In the genomic region with DNA sequence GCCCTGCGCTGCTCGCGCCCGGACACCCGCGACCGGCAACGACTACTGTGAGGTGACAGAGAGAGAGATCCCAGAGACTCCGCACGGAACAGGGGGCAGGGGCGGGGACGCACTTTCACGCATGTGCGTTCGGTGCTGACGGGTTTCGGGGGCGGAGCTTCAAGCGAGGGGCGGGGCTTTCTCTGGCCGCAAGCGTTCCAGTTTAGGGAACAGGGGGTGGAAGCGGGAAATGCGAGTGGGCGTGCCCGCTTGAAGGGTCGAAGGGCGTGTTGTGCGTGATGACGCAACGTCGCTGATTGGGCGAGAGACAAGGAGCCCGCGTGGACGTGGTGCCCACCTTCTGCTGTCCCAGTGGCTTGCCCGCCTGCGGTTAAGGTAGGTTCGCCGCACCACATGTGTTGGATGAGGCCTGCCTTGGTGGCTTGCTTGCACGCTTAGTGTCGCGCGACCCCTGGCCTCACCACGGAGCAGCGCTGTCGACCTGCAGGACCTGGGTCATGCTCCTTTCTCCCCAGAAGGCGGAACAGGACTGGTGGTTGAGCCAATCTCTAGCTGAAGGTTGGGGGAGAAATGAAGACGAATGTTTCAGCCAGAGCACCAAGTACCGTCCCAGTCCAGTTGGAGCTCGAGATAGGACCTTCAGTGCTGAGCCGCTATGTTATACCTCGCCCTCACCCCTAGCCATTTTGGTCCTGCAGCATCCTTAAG, we compare ENCODE assay signal across 8 mouse cellular contexts. TPM values are rescaled to one million over a fixed set of nuclear protein-coding genes. Genes with fewer than 3 reads are reported as not detected.
DNase-seq lines count a peak whose midpoint lies in the region; ATAC-seq and TF ChIP-seq lines count a peak whose summit lies in the region.

No protein-coding gene starts in this region.

- no peaks in the 10 kb centered on the region for H3K27me3 ChIP-seq in heart, embryonic 15.5 days
- H3K27me3 ChIP-seq in liver, embryonic 14.5 days (ENCODE audit: control insufficient read depth, insufficient read depth, low read length): no peaks in the 10 kb centered on the region
- no peaks in the 10 kb centered on the region for H3K27me3 ChIP-seq in neural tube, embryonic 11.5 days (ENCODE audit: control insufficient read depth, insufficient read depth, low read length)
- no peaks in the 10 kb centered on the region for H3K27me3 ChIP-seq in stomach, postnatal 0 days (ENCODE audit: control insufficient read depth, insufficient read depth, low read length)

- no peak for TF ChIP-seq EP300 in liver, embryonic 14.5 days (IDR thresholded peaks at IDR 0.05; ENCODE audit: low read depth)
- TF ChIP-seq EP300 in stomach, postnatal 0 days (optimal IDR thresholded peaks at IDR 0.05): no peak

- peak overlapping the region; percentile 83 for H3K4me2 ChIP-seq in heart, embryonic 15.5 days
- peak overlapping the region; percentile 89 for H3K4me2 ChIP-seq in liver, embryonic 14.5 days (ENCODE audit: low read depth)
- H3K4me2 ChIP-seq in neural tube, embryonic 11.5 days (ENCODE audit: low read depth): peak overlapping the region; percentile 78
- H3K4me2 ChIP-seq in stomach, postnatal 0 days (replicated peaks; ENCODE audit: low read depth): peak overlapping the region; percentile 98

- peaks cover 8% of the 10 kb centered on the region; the same call in 1 of the 2 replicates for H3K36me3 ChIP-seq in heart, embryonic 15.5 days
- peaks cover 8% of the 10 kb centered on the region for H3K36me3 ChIP-seq in liver, embryonic 14.5 days (replicated peaks; ENCODE audit: control insufficient read depth, insufficient read depth, low read depth)
- no peaks in the 10 kb centered on the region for H3K36me3 ChIP-seq in neural tube, embryonic 11.5 days (ENCODE audit: control insufficient read depth, insufficient read depth, low read length)
- H3K36me3 ChIP-seq in stomach, postnatal 0 days (ENCODE audit: control insufficient read depth, insufficient read depth, low read length): peaks cover 2% of the 10 kb centered on the region; the same call in 1 of the 2 replicates

- H3K4me1 ChIP-seq in heart, embryonic 15.5 days (replicated peaks): peaks cover 22% of the 10 kb centered on the region
- H3K4me1 ChIP-seq in liver, embryonic 14.5 days (replicated peaks; ENCODE audit: control insufficient read depth in 2 of 2, insufficient read depth in 2 of 2, low read length in 1 of 2): peaks cover 2 to 20% of the 10 kb centered on the region in 2 experiments
- H3K4me1 ChIP-seq in neural tube, embryonic 11.5 days (ENCODE audit: control insufficient read depth, insufficient read depth, low read length): peaks cover 6% of the 10 kb centered on the region
- H3K4me1 ChIP-seq in stomach, postnatal 0 days (replicated peaks; ENCODE audit: control insufficient read depth, insufficient read depth): 0 out of 2 replicates have a peak, but pooled peaks cover 4% of the 10 kb centered on the region

- H3K9me3 ChIP-seq in heart, embryonic 15.5 days (replicated peaks): no peaks in the 10 kb centered on the region
- no peaks in the 10 kb centered on the region for H3K9me3 ChIP-seq in liver, embryonic 14.5 days (ENCODE audit: control insufficient read depth, low read length)
- H3K9me3 ChIP-seq in neural tube, embryonic 11.5 days (ENCODE audit: control insufficient read depth, low read length): no peaks in the 10 kb centered on the region
- no peaks in the 10 kb centered on the region for H3K9me3 ChIP-seq in stomach, postnatal 0 days (ENCODE audit: control insufficient read depth, low read length)

- peak overlapping the region; percentile 81 for H3K27ac ChIP-seq in heart, embryonic 15.5 days
- peak overlapping the region; percentile 83 for H3K27ac ChIP-seq in liver, embryonic 14.5 days
- peak overlapping the region; percentile 51 for H3K27ac ChIP-seq in neural tube, embryonic 11.5 days (ENCODE audit: low read depth, low read length)
- peak overlapping the region; percentile 75 for H3K27ac ChIP-seq in stomach, postnatal 0 days (replicated peaks)

- peak overlapping the region; percentile 81 for H3K9ac ChIP-seq in heart, embryonic 15.5 days
- H3K9ac ChIP-seq in liver, embryonic 14.5 days (replicated peaks): peak overlapping the region; percentile 87
- peak overlapping the region; percentile 86 for H3K9ac ChIP-seq in neural tube, embryonic 11.5 days (ENCODE audit: low read length)
- peak overlapping the region; percentile 73 for H3K9ac ChIP-seq in stomach, postnatal 0 days (ENCODE audit: low read length)

- peak; percentile 58 for TF ChIP-seq CTCF in liver, embryonic 14.5 days (IDR thresholded peaks at IDR 0.05; ENCODE audit: low read depth)
- TF ChIP-seq CTCF in stomach, postnatal 0 days (IDR thresholded peaks at IDR 0.05; ENCODE audit: low read depth): peak; percentile 42

- peak overlapping the region; percentile 80 for H3K4me3 ChIP-seq in heart, embryonic 15.5 days
- peak overlapping the region; percentile 78 to 84 for H3K4me3 ChIP-seq in liver, embryonic 14.5 days (ENCODE audit: insufficient read depth in 1 of 2, low read depth in 2 of 2, low read length in 2 of 2)
- peak overlapping the region; percentile 78 for H3K4me3 ChIP-seq in neural tube, embryonic 11.5 days (ENCODE audit: low read depth, low read length)
- peak overlapping the region; percentile 86 for H3K4me3 ChIP-seq in stomach, postnatal 0 days (ENCODE audit: low read depth, low read length)

- WGBS in heart, embryonic 15.5 days: under 1% methylated on average over 53 of the region's 53 CpGs
- WGBS in liver, embryonic 14.5 days (ENCODE audit: insufficient replicate concordance): under 1% methylated on average over 52 of the region's 53 CpGs
- under 1% methylated on average over 53 of the region's 53 CpGs for WGBS in neural tube, embryonic 11.5 days
- under 1% methylated on average over 52 of the region's 53 CpGs for WGBS in stomach, postnatal 0 days

- DNase-seq in c-Kit-negative CD71-positive TER-119-positive erythroid progenitor cells, embryonic 14.5 days (ENCODE audit: low read depth, low spot score): peak; percentile 98
- peak; percentile 96 for DNase-seq in fibroblast of lung, adult 2 months (ENCODE audit: low read depth)
- peak; percentile 99 to 100 for DNase-seq in kidney, postnatal 25 days
- DNase-seq in liver, embryonic 14.5 days (ENCODE audit: low read depth in 3 of 3, low spot score in 3 of 3): peak; percentile 98
- peak; percentile 99 for DNase-seq in neural tube, embryonic 11.5 days (ENCODE audit: low spot score)
- peak; percentile 99 for DNase-seq in stomach, postnatal 0 days (ENCODE audit: low spot score)

- ATAC-seq in CD4-positive, CD25-positive, alpha-beta regulatory T cell, adult 4 months: peak; percentile 89
- ATAC-seq in heart, embryonic 15.5 days (replicated peaks; ENCODE audit: insufficient number of reproducible peaks, insufficient read depth, low FRiP score, low read depth): peak; percentile 96
- ATAC-seq in liver, embryonic 14.5 days (ENCODE audit: insufficient read depth): peak; percentile 97
- peak; percentile 94 for ATAC-seq in neural tube, embryonic 11.5 days (ENCODE audit: insufficient read depth, low FRiP score, low TSS enrichment)
- ATAC-seq in stomach, postnatal 0 days (ENCODE audit: low FRiP score, low TSS enrichment): peak; percentile 93

RNA-seq across cellular contexts. Expression of a gene that starts 17.4 kb away (rescaled TPM):
- 10 to 100 TPM in 1 of 2 experiments, 1 to 10 TPM in 1; 7.8 to 10.2 TPM for polyA plus RNA-seq in CD4-positive, CD25-positive, alpha-beta regulatory T cell, adult 4 months (2017; shearing (Covaris generic))
- polyA plus RNA-seq in heart, embryonic 15.5 days (2015; fragmentation: Nextera tagmentation; extraction: Ambion mirVana): 16.8 and 26.9 TPM in 2 replicates
- polyA plus RNA-seq in liver, embryonic 14.5 days (2012; rRNA removed): 8.3 and 9.3 TPM in 2 replicates
- 8.6 and 11.3 TPM in 2 replicates for polyA plus RNA-seq in liver, embryonic 14.5 days (2014; fragmentation: Nextera tagmentation; extraction: Ambion mirVana)
- 39.8 and 45.9 TPM in 2 replicates for polyA plus RNA-seq in neural tube, embryonic 11.5 days (2014; fragmentation: Nextera tagmentation; extraction: Ambion mirVana)
- polyA plus RNA-seq in stomach, postnatal 0 days (2015; fragmentation: Nextera tagmentation; extraction: Ambion mirVana): 20.8 and 22.8 TPM in 2 replicates

RNA-seq across cellular contexts. Expression of a gene that starts 28.6 kb away (rescaled TPM):
- polyA plus RNA-seq in CD4-positive, CD25-positive, alpha-beta regulatory T cell, adult 4 months (2017; shearing (Covaris generic)): 10 to 100 TPM; 56.5 to 73.1 TPM
- polyA plus RNA-seq in heart, embryonic 15.5 days (2015; fragmentation: Nextera tagmentation; extraction: Ambion mirVana): 58.2 and 85.4 TPM in 2 replicates
- polyA plus RNA-seq in liver, embryonic 14.5 days (2012; rRNA removed): 13.9 and 22.1 TPM in 2 replicates
- 52.9 and 62.3 TPM in 2 replicates for polyA plus RNA-seq in liver, embryonic 14.5 days (2014; fragmentation: Nextera tagmentation; extraction: Ambion mirVana)
- polyA plus RNA-seq in neural tube, embryonic 11.5 days (2014; fragmentation: Nextera tagmentation; extraction: Ambion mirVana): 73.2 and 73.8 TPM in 2 replicates
- 30.4 and 31.2 TPM in 2 replicates for polyA plus RNA-seq in stomach, postnatal 0 days (2015; fragmentation: Nextera tagmentation; extraction: Ambion mirVana)

RNA-seq across cellular contexts. Expression of a gene that starts 31.1 kb away (rescaled TPM):
- polyA plus RNA-seq in CD4-positive, CD25-positive, alpha-beta regulatory T cell, adult 4 months (2017; shearing (Covaris generic)): 100 to 1,000 TPM; 175 to 178 TPM
- polyA plus RNA-seq in heart, embryonic 15.5 days (2015; fragmentation: Nextera tagmentation; extraction: Ambion mirVana): 130 and 171 TPM in 2 replicates
- 78.8 and 83.1 TPM in 2 replicates for polyA plus RNA-seq in liver, embryonic 14.5 days (2012; rRNA removed)
- 187 TPM in 2 replicates for polyA plus RNA-seq in liver, embryonic 14.5 days (2014; fragmentation: Nextera tagmentation; extraction: Ambion mirVana)
- 283 and 301 TPM in 2 replicates for polyA plus RNA-seq in neural tube, embryonic 11.5 days (2014; fragmentation: Nextera tagmentation; extraction: Ambion mirVana)
- polyA plus RNA-seq in stomach, postnatal 0 days (2015; fragmentation: Nextera tagmentation; extraction: Ambion mirVana): 130 and 133 TPM in 2 replicates

RNA-seq across cellular contexts. Expression of a gene that starts 35.9 kb away (rescaled TPM):
- not detected for polyA plus RNA-seq in CD4-positive, CD25-positive, alpha-beta regulatory T cell, adult 4 months (2017; shearing (Covaris generic))
- not detected in 2 replicates for polyA plus RNA-seq in heart, embryonic 15.5 days (2015; fragmentation: Nextera tagmentation; extraction: Ambion mirVana)
- not detected in 2 replicates for polyA plus RNA-seq in liver, embryonic 14.5 days (2012; rRNA removed)
- polyA plus RNA-seq in liver, embryonic 14.5 days (2014; fragmentation: Nextera tagmentation; extraction: Ambion mirVana): not detected in 2 replicates
- not detected in 2 replicates for polyA plus RNA-seq in neural tube, embryonic 11.5 days (2014; fragmentation: Nextera tagmentation; extraction: Ambion mirVana)
- not detected in 2 replicates for polyA plus RNA-seq in stomach, postnatal 0 days (2015; fragmentation: Nextera tagmentation; extraction: Ambion mirVana)

RNA-seq across cellular contexts. Expression of a gene that starts 42.7 kb away (rescaled TPM):
- not detected for polyA plus RNA-seq in CD4-positive, CD25-positive, alpha-beta regulatory T cell, adult 4 months (2017; shearing (Covaris generic))
- polyA plus RNA-seq in heart, embryonic 15.5 days (2015; fragmentation: Nextera tagmentation; extraction: Ambion mirVana): not detected in 2 replicates
- polyA plus RNA-seq in liver, embryonic 14.5 days (2012; rRNA removed): not detected in 2 replicates
- not detected in 2 replicates for polyA plus RNA-seq in liver, embryonic 14.5 days (2014; fragmentation: Nextera tagmentation; extraction: Ambion mirVana)
- polyA plus RNA-seq in neural tube, embryonic 11.5 days (2014; fragmentation: Nextera tagmentation; extraction: Ambion mirVana): not detected in 2 replicates
- polyA plus RNA-seq in stomach, postnatal 0 days (2015; fragmentation: Nextera tagmentation; extraction: Ambion mirVana): 0.04 TPM in 1 of 2 replicates, not detected in the other

Comparison
In these comparisons a context has a peak if more than half of its experiments do, and no peak if none do; other contexts are left out.
1. Peak in every context shown above with its lines: DNase-seq, ATAC-seq, H3K4me3 ChIP-seq and H3K27ac ChIP-seq.